Mouse (Mus musculus) heart, postnatal 14 days (tissue): Measurements from ENCODE around the gene Ubac1. TPM values are rescaled to one million over a fixed set of nuclear protein-coding genes. Genes with fewer than 3 reads are reported as not detected.

Experiments used
- DNase-seq, 2 experiments: peaks; one replicate each; pipeline ENCODE4 v3.0.0; 2021 to 2022
- intact Hi-C: fragments of 180-260 bp; cut with DNase I; formaldehyde crosslinking; loops from one replicate; pipeline ENCODE4 v1.15.1; 2025
- total RNA-seq, 2 experiments: library from RNA; stranded (reverse); gene quantifications; 2 replicates each; pipeline ENCODE4 v1.2.3; 2021

Ubac1 gene
- total RNA-seq, 2 experiments from 2014 or later = 82.3 to 86.5 TPM

- intact Hi-C loops = loop anchor here (5.0 kb wide), 1 partner anchor 40 kb away; the partner anchor contains the start of gene Ubac1
- peak; percentile 61 for DNase-seq
Measured at GRCm38 (mm10) chr2:25982052-25982425, 39.5 kb downstream of the Ubac1 start.

GRCm38 (mm10) chr2:25978997-25979396 is 42.5 kb downstream of the Ubac1 start:
- DNase-seq = no peak
- intact Hi-C loops = no loop called here

- DNase-seq = no peak
- intact Hi-C loops = no loop called here
Measured at GRCm38 (mm10) chr2:25977587-25978239, 43.8 kb downstream of the Ubac1 start.

DNA sequence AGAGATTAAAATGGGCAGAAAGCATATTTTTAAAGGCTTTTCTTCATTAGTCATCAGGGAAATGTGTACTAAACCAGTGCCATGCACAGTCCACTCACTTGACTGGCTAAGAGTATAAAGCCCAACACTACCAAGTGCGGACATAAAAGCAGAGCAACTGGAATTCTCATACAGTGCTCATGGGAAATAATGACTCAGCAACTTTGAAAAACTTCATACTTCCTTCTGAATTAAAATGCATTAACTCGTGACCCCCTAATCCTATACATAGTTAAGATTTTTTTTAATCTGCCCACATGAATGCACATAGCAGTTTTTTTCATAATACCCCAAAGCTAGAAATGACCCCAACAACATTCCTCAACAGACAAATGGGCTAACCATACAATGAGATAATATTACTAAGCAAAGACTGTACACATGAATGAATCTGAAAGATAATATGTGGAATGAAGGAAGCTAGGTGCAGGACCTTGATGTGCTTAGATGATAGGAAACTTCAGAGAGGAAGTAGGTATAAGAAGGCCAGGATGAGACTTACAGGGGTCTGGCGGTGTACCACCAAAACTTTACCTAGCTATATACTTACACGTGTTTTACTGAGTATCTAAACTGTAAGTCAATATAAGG is 46.3 kb downstream of the Ubac1 start:
- intact Hi-C loops = no loop called here
- no peak for DNase-seq

DNA sequence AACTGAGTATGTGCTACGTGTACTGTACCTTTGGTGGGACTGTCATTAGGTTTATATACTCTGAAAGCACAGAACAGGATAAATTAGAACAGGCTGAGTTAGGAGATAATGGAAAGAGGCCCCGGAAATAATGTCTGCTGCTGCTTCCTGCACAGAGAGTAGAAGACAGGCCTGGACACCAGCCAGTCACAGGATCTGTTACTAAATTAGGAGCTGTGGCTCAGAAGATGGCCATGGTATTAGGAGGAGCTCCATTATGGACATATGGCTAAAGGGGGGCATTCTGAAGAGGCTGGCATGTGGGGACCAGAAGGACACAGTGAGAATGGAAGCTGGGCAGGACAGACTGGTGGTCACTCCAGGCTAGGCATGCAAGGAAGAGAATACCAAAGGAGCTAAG is 51.1 kb downstream of the Ubac1 start:
- intact Hi-C loops = no loop called here
- DNase-seq = peak; percentile 55 to 64

GRCm38 (mm10) chr2:25969319-25969718 is 52.2 kb downstream of the Ubac1 start:
- intact Hi-C loops = no loop called here
- peak in 1 of 2 experiments; percentile 32 for DNase-seq

DNA sequence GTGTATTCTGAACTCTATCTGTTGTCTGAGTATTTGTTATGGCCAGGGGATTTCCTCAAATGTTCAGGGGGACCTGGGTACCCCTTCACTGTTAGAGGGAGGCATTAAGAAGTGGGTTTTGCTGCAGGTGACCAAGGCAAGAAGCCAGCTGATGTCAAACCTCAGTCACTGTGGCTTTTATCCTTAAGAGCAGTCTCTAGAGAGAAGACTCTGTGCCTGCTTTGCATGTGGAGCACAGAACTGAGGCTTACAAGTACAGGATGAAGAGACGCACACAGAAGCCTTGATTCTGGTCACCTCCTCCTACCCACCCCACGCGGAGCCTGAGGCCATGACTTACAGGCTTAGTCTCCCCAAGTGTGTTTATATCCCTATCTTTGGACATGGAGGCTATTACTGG is 72.3 kb downstream of the Ubac1 start:
- intact Hi-C loops = no loop called here
- DNase-seq = no peak

Other genes starting within 250 kb of the Ubac1 start
- not detected for gene Lcn11, start 244.7 kb downstream of the Ubac1 start, total RNA-seq
- gene Gm13539, start 239.5 kb downstream of the Ubac1 start, total RNA-seq = not detected
- not detected for gene Glt6d1, start 205.9 kb downstream of the Ubac1 start, total RNA-seq
- not detected for gene Lcn9, start 198.6 kb downstream of the Ubac1 start, total RNA-seq
- not detected for gene Sohlh1, start 174.5 kb downstream of the Ubac1 start, total RNA-seq
- gene Kcnt1, start 158.0 kb downstream of the Ubac1 start, total RNA-seq = 1 to 10 TPM in 1 of 2 experiments, under 1 TPM in 1; 0.78 to 1.3 TPM
- gene Camsap1, start 38.5 kb downstream of the Ubac1 start, total RNA-seq = 10 to 100 TPM; 28.4 to 37.7 TPM
- gene Nacc2, start 101.5 kb upstream of the Ubac1 start, total RNA-seq = 10 to 100 TPM; 16.3 to 19.1 TPM
- gene Lhx3, start 186.5 kb upstream of the Ubac1 start, total RNA-seq = not detected
- 10 to 100 TPM; 13.8 to 16.1 TPM for gene Qsox2, start 215.8 kb upstream of the Ubac1 start, total RNA-seq